Mouse (Mus musculus) heart, adult 2 months (tissue): ENCODE results near the gene Zdhhc14.

Experiments
- CTCF ChIP-seq: fragments of 200-600 bp; IDR thresholded peaks from 2 replicates; pipeline ENCODE4 v1.8.1; 2022; ENCODE audit warnings: antibody characterized with exemption, mild to moderate bottlenecking, moderate library complexity
- EP300 ChIP-seq: fragments of 200-500 bp; IDR thresholded peaks from 2 replicates; pipeline ENCODE4 v1.6.1; 2011; ENCODE audit warnings: low read depth, low read length, control low read depth; ENCODE audit not compliant: insufficient read depth
- POLR2A ChIP-seq: fragments of 200-500 bp; IDR thresholded peaks from 2 replicates; pipeline ENCODE4 v1.6.1; 2011; ENCODE audit warnings: mild to moderate bottlenecking, low read depth, low read length, control low read depth; ENCODE audit not compliant: insufficient read depth

DNA sequence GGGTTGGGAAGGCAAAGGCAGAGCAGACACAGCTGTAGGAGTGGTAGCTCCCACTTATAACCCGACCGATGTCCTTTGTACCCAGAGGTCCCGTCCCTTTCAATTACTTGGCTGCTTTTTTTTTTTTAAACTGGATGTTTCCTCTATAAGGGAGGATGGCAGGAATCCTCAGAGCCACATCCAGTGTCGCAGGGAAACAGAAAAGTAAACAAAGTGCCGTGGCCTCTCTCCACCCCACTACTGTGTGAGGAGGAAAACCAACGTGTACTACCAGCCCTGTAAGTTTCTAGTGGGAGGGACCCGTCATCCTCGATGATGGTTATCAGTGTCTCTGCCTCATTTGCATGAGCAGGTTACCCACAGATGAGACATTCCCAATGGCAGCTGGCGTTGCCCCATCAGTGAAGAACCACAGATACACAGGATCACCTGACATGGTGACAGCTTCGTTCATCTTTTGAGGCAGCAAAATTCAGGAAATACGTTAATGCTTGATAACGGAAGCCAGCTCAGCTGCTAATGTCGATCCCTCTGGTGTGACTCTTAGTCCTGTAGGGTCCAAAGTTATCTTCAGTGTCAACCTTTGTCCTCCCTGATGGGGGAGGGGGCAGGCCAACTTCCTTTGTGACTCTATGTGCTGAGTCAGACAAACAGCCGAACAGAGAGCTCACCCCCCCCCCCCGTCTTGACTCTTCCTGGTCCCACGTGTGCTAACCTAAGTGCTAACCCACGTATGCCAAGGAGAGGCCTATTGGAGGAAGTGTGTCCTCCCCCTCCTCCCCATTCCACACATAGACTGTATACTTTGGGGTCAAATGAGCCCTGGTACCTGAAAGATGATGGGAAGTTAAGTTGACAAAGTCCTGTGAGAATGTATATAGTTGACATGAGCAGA lies 309.7 kb downstream of the Zdhhc14 start:
- TF ChIP-seq CTCF (no peak), EP300 (no peak), POLR2A (no peak)
